Mouse (Mus musculus) gastrocnemius, postnatal 36 days (tissue): ENCODE measurements around the gene Sun2. TPM values are rescaled to one million over a fixed set of nuclear protein-coding genes. Genes with fewer than 3 reads are reported as not detected.

ENCODE experiments used
- DNase-seq, 2 experiments: peaks; one replicate each; pipeline ENCODE4 v3.0.0; 2022
- intact Hi-C: fragments of 180-260 bp; cut with DNase I; formaldehyde crosslinking; loops from one replicate; pipeline ENCODE4 v1.15.1; 2025
- total RNA-seq, 2 experiments: library from RNA; stranded (reverse); gene quantifications; 2 replicates each; pipeline ENCODE4 v1.2.3; 2021

The Sun2 gene
- total RNA-seq, 2 experiments from 2014 or later: 76.2 to 86.8 TPM

DNA sequence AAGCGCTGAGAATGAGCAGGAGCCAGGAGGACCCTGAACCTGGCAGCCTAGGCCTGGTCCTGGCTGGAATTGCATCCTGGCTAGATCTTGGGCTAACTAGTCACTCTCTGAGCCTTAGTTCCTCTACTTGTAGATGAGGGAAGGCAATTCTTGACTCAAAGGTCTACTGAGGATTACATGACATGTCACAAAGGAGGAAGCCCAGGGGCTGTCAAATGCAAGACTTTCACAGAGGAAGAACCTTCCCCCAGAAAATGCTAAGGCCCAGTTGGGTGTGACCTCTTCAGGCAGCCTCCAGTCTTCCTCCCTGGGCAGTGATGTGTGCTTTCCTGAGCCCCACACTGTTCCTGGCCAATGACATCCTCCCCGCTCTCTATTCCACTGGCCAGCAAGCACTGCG is 14.8 kb upstream of the Sun2 start:
- intact Hi-C loops: loop anchor here (10.0 kb wide), 1 partner anchor 128 kb away; no protein-coding TSS in a partner anchor
- DNase-seq: no peak

DNA sequence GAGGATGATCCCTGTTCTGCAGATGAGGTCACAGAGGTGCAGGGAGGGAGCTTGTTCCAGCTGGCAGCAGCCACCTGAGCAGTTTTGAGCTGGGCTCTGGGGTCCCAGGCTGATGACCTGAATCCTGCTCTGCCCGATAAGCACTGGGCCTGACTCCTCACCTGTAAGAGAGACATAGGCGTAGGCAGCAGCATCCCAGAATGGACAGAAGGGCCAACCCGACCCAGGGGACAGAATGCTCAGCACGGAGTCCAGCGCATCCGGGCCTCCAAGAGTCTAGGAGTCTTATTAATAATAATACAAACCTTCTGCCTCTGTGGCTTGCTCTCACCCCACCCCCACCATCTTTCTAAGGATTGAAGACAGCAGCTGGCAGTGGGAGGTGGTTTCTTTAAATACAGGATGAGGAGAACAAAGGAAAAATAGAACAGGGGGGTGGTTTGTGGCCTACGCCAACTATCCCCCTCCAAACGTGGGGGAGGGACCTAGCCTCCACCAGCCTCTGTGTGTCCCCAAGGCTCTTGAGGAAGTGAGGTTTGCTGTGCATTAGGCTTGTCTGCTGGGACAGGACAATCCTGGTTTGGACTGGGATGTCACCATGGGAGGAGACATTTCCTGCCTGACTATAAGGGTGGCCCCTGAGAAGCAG is 13.8 kb upstream of the Sun2 start:
- intact Hi-C loops: loop anchor here (10.0 kb wide), 1 partner anchor 129 kb away; no protein-coding TSS in a partner anchor
- DNase-seq: no peak

- no peak for DNase-seq
- intact Hi-C loops: loop anchor here (10.0 kb wide), 1 partner anchor 130 kb away; no protein-coding TSS in a partner anchor
These were observed 12.8 kb upstream of the Sun2 start for GRCm38 (mm10) chr15:79755176-79755575.

GRCm38 (mm10) chr15:79753873-79754272 is 11.5 kb upstream of the Sun2 start:
- DNase-seq: no peak
- intact Hi-C loops: loop anchor here (5.0 to 10.0 kb wide), 3 partner anchors 48 to 131 kb away; partner anchors contain the start of gene Nptxr

DNA sequence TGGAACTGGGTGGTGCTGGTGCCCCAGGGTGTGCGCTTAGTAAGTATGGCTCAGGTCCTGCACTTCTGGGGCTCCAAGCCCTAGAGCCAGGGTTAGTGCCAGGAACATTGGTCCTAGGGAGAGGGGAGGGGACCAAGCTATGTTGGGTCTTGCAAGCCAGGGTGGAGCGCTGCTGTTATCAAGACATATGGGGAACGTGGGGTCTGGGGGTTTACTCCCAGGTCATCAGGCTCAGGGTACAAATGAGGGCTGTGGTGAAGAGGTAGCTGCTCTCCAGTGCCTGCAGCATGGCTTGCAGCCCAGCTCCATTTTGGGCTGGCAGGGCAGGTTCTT is 11.1 kb upstream of the Sun2 start:
- no peak for DNase-seq
- intact Hi-C loops: loop anchor here (5.0 to 10.0 kb wide), 3 partner anchors 49 to 131 kb away; partner anchors contain the start of gene Nptxr

- intact Hi-C loops: loop anchor here (5.0 to 10.0 kb wide), 3 partner anchors 49 to 132 kb away; partner anchors contain the start of gene Nptxr
These were observed 10.5 kb upstream of the Sun2 start for GRCm38 (mm10) chr15:79752742-79753419.

DNA sequence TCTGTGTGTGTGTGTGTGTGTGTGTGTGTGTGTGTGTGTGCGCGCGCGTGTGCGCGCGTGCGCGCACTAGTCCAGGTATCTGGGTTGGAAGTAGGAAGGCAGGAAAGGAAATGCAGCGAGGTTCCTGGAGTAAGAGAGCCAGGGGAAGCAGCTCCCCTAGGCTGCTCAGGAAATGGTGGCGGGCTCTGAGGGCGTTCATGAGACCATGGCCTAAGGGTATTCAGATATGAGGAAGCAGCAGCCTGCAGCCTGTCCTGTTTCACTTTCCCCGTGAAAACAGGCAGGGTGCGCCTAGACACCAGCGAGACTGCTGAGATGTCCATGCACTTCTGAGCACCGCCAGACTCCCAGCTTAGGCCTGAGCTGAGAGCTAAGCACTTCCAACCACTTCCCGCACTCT is 9.4 kb upstream of the Sun2 start:
- intact Hi-C loops: loop anchor here (5.0 to 10.0 kb wide), 3 partner anchors 51 to 133 kb away; partner anchors contain the start of gene Nptxr
- DNase-seq: no peak

More at GRCm38 (mm10) chr15:79752742-79753419, 10.5 kb upstream of the Sun2 start:
- peak; percentile 71 to 74 for DNase-seq

- intact Hi-C loops: loop anchor here (5.0 to 10.0 kb wide), 3 partner anchors 52 to 135 kb away; partner anchors contain the start of gene Nptxr
These were observed 7.9 kb upstream of the Sun2 start for GRCm38 (mm10) chr15:79750266-79750665.

DNA sequence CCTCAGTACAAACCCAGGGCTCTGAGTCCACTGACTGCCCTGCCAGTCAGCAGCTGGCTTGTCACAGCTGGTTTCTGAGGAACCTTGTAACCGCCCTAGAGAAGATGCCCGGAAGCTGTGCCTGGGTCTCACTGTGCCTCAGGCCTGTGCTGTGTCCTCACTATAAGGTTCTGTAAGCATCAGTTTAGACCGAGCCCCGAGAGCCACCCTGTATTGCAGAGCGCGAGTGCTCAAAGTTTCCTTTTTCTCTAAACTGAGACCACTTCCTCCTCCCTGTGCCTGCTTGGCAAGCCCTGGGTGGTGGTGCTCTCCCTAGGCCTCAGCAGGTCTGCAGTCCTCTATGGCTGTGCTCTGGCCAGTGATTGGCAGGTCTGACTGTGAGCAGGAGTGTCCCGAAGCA is 6.8 kb upstream of the Sun2 start:
- no peak for DNase-seq
- intact Hi-C loops: no loop called here

More at GRCm38 (mm10) chr15:79750266-79750665, 7.9 kb upstream of the Sun2 start:
- no peak for DNase-seq

DNA sequence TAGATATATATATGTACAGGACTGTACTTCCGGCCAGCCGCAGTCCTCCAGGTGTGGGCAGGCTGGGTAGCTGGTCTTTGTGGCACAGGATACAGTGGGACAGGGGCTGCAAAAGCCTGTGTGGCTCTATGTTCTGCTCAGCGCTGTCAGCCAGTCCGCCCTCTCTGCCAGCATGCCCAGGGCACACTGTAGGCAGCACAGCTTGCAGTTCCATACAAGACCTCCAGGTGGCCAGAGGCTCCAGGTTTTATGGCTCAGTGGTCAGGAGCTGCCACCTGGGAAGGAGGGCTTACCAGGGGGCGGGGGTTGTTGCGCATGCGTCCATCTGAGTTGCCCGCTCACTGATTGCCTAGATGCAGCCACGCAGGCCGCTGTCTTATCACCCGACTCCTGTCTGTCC is 5.7 kb upstream of the Sun2 start:
- DNase-seq: no peak
- intact Hi-C loops: no loop called here

DNA sequence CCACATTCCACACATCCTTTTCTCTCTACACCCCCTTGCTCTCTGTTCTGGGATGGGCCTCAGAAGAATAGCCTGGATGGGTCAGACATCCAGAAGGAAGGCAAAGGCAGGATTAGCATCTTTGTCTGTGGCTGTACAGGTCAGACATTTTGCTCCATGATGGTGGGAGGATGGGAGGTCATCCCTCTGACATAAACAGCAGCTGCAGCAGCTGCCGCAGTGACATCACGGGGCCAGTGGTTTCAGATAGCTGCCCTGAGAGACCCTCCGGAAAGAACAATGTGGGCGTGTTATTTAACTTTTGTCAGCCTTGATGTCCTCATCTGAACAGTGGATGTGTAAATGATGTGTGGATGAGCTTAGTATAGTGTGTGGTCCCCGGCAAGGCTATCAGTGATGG is 3.5 kb upstream of the Sun2 start:
- intact Hi-C loops: no loop called here
- no peak for DNase-seq

DNA sequence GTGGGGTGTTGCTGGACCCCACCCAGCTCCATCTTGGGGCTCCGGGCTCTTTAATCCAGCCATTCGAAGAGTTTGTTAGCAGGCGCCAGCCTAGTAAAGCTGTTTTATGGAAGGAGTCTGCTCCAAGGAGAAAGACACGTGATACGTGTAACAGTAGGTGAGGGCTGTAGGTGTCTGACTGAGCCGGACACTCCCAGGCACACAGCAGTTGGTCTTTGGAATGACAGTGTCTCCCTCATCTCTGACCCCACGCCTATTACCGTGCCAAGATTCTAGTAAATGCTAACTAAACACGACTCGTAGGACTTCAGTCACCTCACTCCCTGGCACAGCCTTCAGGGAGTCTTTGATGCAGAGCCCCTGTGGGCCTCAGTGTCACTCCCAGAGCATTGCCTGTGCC is 3.0 kb upstream of the Sun2 start:
- no peak for DNase-seq
- intact Hi-C loops: no loop called here

DNA sequence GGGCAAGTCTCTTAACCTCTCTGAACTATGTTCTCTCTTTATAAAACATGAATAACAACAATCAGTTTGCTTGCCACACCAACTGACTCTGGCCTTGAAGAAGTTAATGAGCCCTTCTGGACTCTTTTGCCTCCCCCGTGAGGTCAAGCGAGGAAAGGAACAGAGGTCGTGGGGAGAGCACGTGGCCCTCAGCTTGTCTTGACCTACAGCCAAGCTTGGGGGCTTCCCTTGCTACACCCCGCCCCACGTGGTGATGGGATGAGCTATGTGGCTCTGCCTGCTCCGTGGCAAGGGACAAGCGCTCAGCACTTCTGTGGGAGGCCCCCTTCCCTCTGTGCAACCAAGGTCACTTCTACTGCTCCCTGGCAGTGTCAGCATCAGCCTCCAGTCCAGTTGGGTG is 2.4 kb upstream of the Sun2 start:
- intact Hi-C loops: no loop called here
- no peak for DNase-seq

GRCm38 (mm10) chr15:79744001-79744400 is 1.7 kb upstream of the Sun2 start:
- intact Hi-C loops: no loop called here
- no peak for DNase-seq

DNA sequence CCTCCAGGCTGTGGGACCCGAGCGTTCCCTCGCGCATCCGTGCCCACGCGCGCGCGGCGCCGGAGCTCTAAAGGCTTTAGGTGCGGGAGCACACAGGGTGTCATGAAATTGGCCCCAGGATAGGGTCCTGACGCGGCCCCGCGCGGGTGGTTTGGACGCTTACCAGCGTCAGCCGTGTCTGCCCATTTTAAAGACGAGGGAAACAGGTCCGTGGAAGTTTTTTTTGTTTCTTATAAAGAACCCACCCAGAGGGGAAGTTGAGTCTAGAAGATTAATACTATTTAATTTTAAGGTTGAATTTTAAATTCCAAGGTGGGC is 329 bp upstream of the Sun2 start:
- intact Hi-C loops: no loop called here
- no peak for DNase-seq

- no peak for DNase-seq
These were observed 1.0 kb downstream of the Sun2 start for GRCm38 (mm10) chr15:79741173-79741858.

DNA sequence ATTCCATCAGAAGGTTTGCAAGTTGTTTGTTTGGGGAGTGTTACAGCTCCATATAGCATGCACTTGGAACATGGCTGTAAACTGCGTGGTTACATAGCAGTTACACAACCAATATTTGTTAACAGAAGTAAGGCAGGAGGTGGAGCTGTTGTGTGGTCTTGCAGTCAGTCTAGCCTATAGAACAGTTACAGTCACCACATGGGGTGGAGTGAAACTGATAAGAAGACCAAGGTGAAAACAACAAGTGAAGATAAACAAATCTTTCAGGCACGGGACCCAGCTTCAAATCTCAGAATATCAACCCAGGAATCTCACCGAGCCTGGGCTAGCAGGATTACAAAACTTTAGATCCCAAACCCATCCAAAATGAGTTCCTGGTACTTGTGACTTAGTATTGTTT is 1.6 kb downstream of the Sun2 start:
- DNase-seq: no peak
- intact Hi-C loops: no loop called here

More at GRCm38 (mm10) chr15:79741173-79741858, 1.0 kb downstream of the Sun2 start:
- intact Hi-C loops: no loop called here

GRCm38 (mm10) chr15:79734311-79734710 is 8.0 kb downstream of the Sun2 start:
- intact Hi-C loops: no loop called here
- peak in 1 of 2 experiments; percentile 50 for DNase-seq

GRCm38 (mm10) chr15:79733640-79734039 is 8.7 kb downstream of the Sun2 start:
- DNase-seq: no peak
- intact Hi-C loops: no loop called here

DNA sequence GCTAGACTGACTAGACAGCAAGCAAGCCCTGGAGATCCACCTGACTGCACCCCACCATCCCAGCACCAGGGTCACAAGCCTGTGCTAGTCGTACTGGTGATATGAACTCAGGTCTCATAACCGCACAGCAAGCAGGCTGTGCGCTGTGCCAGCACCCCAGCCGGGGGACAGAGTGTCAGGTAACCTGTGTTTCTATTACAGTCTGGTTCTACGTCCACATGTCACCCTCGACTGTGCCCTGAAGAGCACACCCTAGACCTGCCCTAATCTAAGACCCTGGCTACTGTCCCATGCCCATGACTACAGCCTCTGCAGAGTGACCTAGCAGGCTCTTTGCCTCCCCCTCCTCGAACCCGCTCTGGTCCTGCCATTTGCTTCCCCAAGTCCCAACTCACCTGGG is 9.1 kb downstream of the Sun2 start:
- intact Hi-C loops: no loop called here
- peak in 1 of 2 experiments; percentile 35 for DNase-seq

DNA sequence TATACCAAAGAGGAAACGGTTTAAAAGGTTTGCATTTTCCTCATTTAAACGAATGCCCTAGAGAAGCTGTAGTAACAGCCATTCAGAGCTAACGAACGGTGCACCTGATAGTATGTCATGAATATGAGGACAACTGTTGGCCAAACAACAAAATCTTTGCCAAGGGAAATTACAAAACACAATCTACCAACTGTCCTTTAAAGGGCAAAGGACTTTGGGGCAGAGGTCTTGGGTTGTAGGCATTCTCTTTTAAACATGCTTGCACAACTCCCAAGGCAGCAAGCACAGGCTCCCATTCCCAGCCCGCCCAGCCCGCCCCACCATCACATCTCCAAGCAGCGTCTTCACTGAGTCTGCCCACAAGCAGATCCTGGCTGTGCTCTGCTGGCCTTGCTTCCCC is 10.8 kb downstream of the Sun2 start:
- no peak for DNase-seq
- intact Hi-C loops: no loop called here
